Mouse (Mus musculus) liver, embryonic 11.5 days (tissue): ENCODE results near the gene Fat3. TPM values are rescaled to one million over a fixed set of nuclear protein-coding genes. Genes with fewer than 3 reads are reported as not detected.

Experiments used
- ATAC-seq: fragments of 200-750 bp; cut with Nextera tagmentation; replicated peaks from 2 replicates; pipeline ENCODE4 v1.8.0; 2017; ENCODE audit warnings: moderate number of reproducible peaks, mild to moderate bottlenecking, moderate TSS enrichment, moderate library complexity; ENCODE audit not compliant: low FRiP score
- DNase-seq: peaks from one replicate; pipeline ENCODE4 v3.0.0-alpha.2; 2017; ENCODE audit warnings: low spot score
- H3K27ac ChIP-seq: fragments of 300-500 bp; sonication (generic); 2 replicates; pipeline ENCODE4 v1.5.1; 2014; ENCODE audit warnings: mild to moderate bottlenecking, low read depth, low read length, control low read depth
- H3K27me3 ChIP-seq: fragments of 300-500 bp; sonication (generic); replicated peaks from 2 replicates; pipeline ENCODE4 v1.6.1; 2014; ENCODE audit warnings: low read length, mixed read lengths; ENCODE audit not compliant: control insufficient read depth, insufficient read depth
- H3K36me3 ChIP-seq: fragments of 300-500 bp; sonication (generic); 2 replicates; pipeline ENCODE4 v1.6.1; 2014; ENCODE audit warnings: mild to moderate bottlenecking, low read length, moderate library complexity, mixed read lengths; ENCODE audit not compliant: control insufficient read depth, insufficient read depth
- H3K4me1 ChIP-seq: fragments of 300-500 bp; sonication (generic); replicated peaks from 2 replicates; pipeline ENCODE4 v1.6.1; 2014; ENCODE audit warnings: low read length, mixed read lengths; ENCODE audit not compliant: control insufficient read depth, insufficient read depth
- H3K4me2 ChIP-seq: fragments of 300-500 bp; sonication (generic); 2 replicates; pipeline ENCODE4 v1.6.1; 2014; ENCODE audit warnings: mild to moderate bottlenecking, control low read depth, moderate library complexity
- H3K4me3 ChIP-seq: fragments of 300-500 bp; sonication (generic); 2 replicates; pipeline ENCODE4 v1.5.1; 2014; ENCODE audit warnings: low read depth, low read length, control low read depth
- H3K9ac ChIP-seq: fragments of 300-500 bp; sonication (generic); 2 replicates; pipeline ENCODE4 v1.6.1; 2014; ENCODE audit warnings: low read depth, low read length, control low read depth
- H3K9me3 ChIP-seq: fragments of 300-500 bp; sonication (generic); 2 replicates; pipeline ENCODE4 v1.6.1; 2016; ENCODE audit warnings: low read length, inconsistent platforms, mixed read lengths; ENCODE audit not compliant: control insufficient read depth
- WGBS: fragments of 180-500 bp; shearing (Covaris S2); extraction: QIAGEN DNeasy Blood & Tissue Kit; methylation state at CpG from one replicate; pipeline ENCODE4 v1.1.7; 2014; 5-methylcytosine and 5-hydroxymethylcytosine counted together
- polyA plus RNA-seq: library from polyadenylated mRNA; unstranded; fragments of >200 nt; fragmentation: Nextera tagmentation; extraction: Ambion mirVana; gene quantifications from 2 replicates; pipeline ENCODE4 v1.2.1, GENCODE M21; 2014

Fat3 gene
- polyA plus RNA-seq, 1 experiment from 2014 or later: 1.5 TPM

GRCm38 (mm10) chr9:16036346-16036745 is 464.7 kb downstream of the Fat3 start:
- Histone ChIP-seq H3K4me3 (no peak overlapping the region), H3K9ac (no peak overlapping the region), H3K4me1 (no peaks in the 10 kb centered on the region), H3K4me2 (no peak overlapping the region), H3K27me3 (no peaks in the 10 kb centered on the region), H3K36me3 (no peaks in the 10 kb centered on the region), H3K9me3 (no peaks in the 10 kb centered on the region), H3K27ac (no peak overlapping the region)
- ATAC-seq (no peak), DNase-seq (no peak)

- H3K4me3 ChIP-seq: no peak overlapping the region
These were observed 471.3 kb downstream of the Fat3 start for GRCm38 (mm10) chr9:16029715-16030285.

GRCm38 (mm10) chr9:16029066-16029465 is 472.0 kb downstream of the Fat3 start:
- H3K4me3 ChIP-seq: no peak overlapping the region
- no peaks in the 10 kb centered on the region for H3K4me1 ChIP-seq
- H3K27me3 ChIP-seq: no peaks in the 10 kb centered on the region
- no peak overlapping the region for H3K9ac ChIP-seq
- no peaks in the 10 kb centered on the region for H3K9me3 ChIP-seq
- H3K4me2 ChIP-seq: no peak overlapping the region
- WGBS: 74% methylated on average over 4 of the region's 4 CpGs
- no peak for DNase-seq
- no peak overlapping the region for H3K27ac ChIP-seq
- no peak for ATAC-seq
- no peaks in the 10 kb centered on the region for H3K36me3 ChIP-seq

More at GRCm38 (mm10) chr9:16029715-16030285, 471.3 kb downstream of the Fat3 start:
- Histone ChIP-seq H3K9ac (no peak overlapping the region), H3K4me1 (no peaks in the 10 kb centered on the region), H3K4me2 (no peak overlapping the region), H3K27me3 (no peaks in the 10 kb centered on the region), H3K36me3 (no peaks in the 10 kb centered on the region), H3K9me3 (no peaks in the 10 kb centered on the region), H3K27ac (no peak overlapping the region)
- whole genome bisulfite sequencing: 87% methylated on average over 11 of the region's 11 CpGs
- ATAC-seq: no peak
- DNase-seq: no peak

GRCm38 (mm10) chr9:16028394-16028911 is 472.6 kb downstream of the Fat3 start:
- H3K27me3 ChIP-seq: no peaks in the 10 kb centered on the region
- ATAC-seq (no peak), DNase-seq (no peak)
- no peak overlapping the region for H3K27ac ChIP-seq
- H3K4me2 ChIP-seq: no peak overlapping the region
- 55% methylated on average over 4 of the region's 4 CpGs for WGBS
- H3K9ac ChIP-seq: no peak overlapping the region
- no peaks in the 10 kb centered on the region for H3K9me3 ChIP-seq
- no peak overlapping the region for H3K4me3 ChIP-seq
- no peaks in the 10 kb centered on the region for H3K4me1 ChIP-seq
- H3K36me3 ChIP-seq: no peaks in the 10 kb centered on the region

- Histone ChIP-seq H3K27ac (no peak overlapping the region), H3K4me2 (no peak overlapping the region), H3K36me3 (no peaks in the 10 kb centered on the region), H3K27me3 (no peaks in the 10 kb centered on the region), H3K9ac (no peak overlapping the region), H3K9me3 (no peaks in the 10 kb centered on the region), H3K4me3 (no peak overlapping the region), H3K4me1 (no peaks in the 10 kb centered on the region)
- no peak for DNase-seq
- no peak for ATAC-seq
- 78% methylated on average over 4 of the region's 4 CpGs for WGBS
These were observed 475.0 kb downstream of the Fat3 start for GRCm38 (mm10) chr9:16026054-16026453.

- Histone ChIP-seq H3K4me2 (no peak overlapping the region), H3K36me3 (no peaks in the 10 kb centered on the region), H3K4me3 (no peak overlapping the region), H3K9ac (no peak overlapping the region), H3K9me3 (no peaks in the 10 kb centered on the region), H3K27ac (no peak overlapping the region), H3K4me1 (no peaks in the 10 kb centered on the region), H3K27me3 (no peaks in the 10 kb centered on the region)
- 88% methylated on average over 7 of the region's 7 CpGs for WGBS
- DNase-seq (no peak), ATAC-seq (no peak)
These were observed 476.4 kb downstream of the Fat3 start for GRCm38 (mm10) chr9:16024706-16025105.

- 69% methylated on average over 2 of the region's 2 CpGs for WGBS
- H3K9ac ChIP-seq: no peak overlapping the region
These were observed 487.0 kb downstream of the Fat3 start for GRCm38 (mm10) chr9:16014115-16014514.

GRCm38 (mm10) chr9:16011382-16011781 is 489.7 kb downstream of the Fat3 start:
- DNase-seq (no peak), ATAC-seq (no peak)
- Histone ChIP-seq H3K9ac (no peak overlapping the region), H3K36me3 (no peaks in the 10 kb centered on the region), H3K4me2 (no peak overlapping the region), H3K4me1 (no peaks in the 10 kb centered on the region), H3K27ac (no peak overlapping the region), H3K9me3 (no peaks in the 10 kb centered on the region), H3K4me3 (no peak overlapping the region), H3K27me3 (no peaks in the 10 kb centered on the region)
- 90% methylated on average over 3 of the region's 3 CpGs for WGBS

More at GRCm38 (mm10) chr9:16014115-16014514, 487.0 kb downstream of the Fat3 start:
- Histone ChIP-seq H3K4me2 (no peak overlapping the region), H3K4me3 (no peak overlapping the region), H3K9me3 (no peaks in the 10 kb centered on the region), H3K4me1 (no peaks in the 10 kb centered on the region), H3K27me3 (no peaks in the 10 kb centered on the region), H3K36me3 (no peaks in the 10 kb centered on the region), H3K27ac (no peak overlapping the region)
- ATAC-seq: no peak
- DNase-seq: no peak

GRCm38 (mm10) chr9:16007516-16007915 is 493.6 kb downstream of the Fat3 start:
- no peak for ATAC-seq
- Histone ChIP-seq H3K27ac (no peak overlapping the region), H3K4me1 (no peaks in the 10 kb centered on the region), H3K9me3 (no peaks in the 10 kb centered on the region), H3K4me3 (no peak overlapping the region), H3K27me3 (no peaks in the 10 kb centered on the region), H3K9ac (no peak overlapping the region), H3K36me3 (no peaks in the 10 kb centered on the region), H3K4me2 (no peak overlapping the region)
- 85% methylated on average over 5 of the region's 5 CpGs for WGBS
- no peak for DNase-seq
